Mouse (Mus musculus): ENCODE data around the gene Cd300c2.
"Not testable (repeated sequence)": the region's sequence is repeated elsewhere in the genome, so short reads cannot be mapped to it uniquely, and the experiment has no call there.

Gene Cd300c2

DNA sequence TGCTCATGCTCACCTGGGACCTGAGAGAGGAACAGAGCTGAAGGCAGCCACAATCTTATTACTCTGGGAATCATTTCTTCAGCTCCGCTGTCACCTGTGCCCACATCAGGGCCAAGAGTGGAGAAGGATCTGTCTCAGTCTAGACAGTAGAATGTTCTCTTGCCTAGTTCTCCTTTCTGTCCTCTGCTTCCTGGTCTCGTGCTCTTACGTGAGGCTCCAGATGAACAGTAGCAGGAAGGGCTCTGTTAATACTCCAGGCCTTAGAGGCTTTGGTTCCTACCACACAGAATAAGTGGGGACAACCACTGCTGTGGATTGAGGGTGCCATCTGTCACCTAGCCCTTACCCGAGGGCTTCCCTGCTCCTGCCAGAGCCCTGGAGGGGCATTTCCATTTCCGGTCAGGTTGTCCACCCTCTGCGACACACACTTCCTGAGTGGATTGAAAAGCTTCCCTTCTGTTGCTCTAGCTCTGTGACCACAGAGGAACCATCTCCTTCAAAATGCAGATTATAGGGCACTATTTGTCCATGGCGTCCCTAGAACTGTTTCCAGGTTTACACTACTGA, at the start of gene Cd300c2:
TSS of gene Cd300c2 (minus strand) at position 407 of the 567 bp plus-strand sequence.
- in situ Hi-C loops (cut with MboI, MseI), result loop anchor here (5.0 kb wide), 1 partner anchor 36 kb away; the partner anchor contains the start of gene Cd300ld5

DNA sequence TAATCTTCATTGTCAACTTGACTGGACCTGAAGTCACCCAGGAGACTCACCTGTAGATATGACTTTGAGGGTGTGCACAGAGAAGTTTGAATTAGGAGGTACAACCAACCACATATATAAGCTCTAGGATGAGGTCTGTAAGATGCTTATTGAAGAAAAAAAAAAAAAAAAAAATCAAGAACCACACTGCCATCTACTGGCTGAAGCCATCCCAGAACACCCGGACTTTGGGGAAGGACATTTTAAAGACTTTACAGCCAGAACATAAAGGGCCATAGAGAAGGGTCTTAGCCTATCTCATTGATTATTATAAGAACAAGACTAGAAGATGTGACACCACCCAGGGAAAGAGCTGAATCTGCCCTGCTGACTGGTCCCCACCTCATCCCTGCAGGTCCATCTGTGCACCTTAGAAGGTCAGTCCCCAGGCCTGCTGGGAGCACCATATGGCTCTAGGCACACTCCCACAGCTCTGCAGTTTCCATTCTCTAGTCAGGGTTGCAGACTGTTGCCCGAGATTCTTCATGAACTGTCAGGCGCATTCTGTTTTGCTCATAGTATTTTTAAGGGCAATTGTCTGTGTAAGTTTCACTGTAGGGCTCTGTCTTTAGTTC, 47.7 kb upstream of the Cd300c2 start:
- in situ Hi-C loops (cut with MboI, MseI), result no loop called here

DNA sequence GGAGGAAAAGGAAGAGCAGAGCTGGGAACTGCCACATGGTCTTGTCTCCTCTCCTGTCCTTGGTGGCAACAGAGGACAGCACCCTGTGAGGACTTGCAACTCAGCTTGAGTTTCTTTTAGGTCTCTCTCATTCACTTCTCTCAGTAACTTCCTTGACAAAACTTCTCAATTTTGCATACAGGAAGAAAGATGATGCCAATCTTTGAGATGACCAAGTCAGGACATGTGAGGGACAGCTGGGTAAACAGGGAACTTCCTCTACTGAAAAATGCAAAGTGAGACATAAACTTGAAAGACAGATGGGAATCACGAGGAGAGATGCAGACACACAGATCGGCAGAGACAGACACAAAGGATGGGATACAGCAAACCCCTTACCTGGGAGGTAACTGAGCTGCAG, 46.6 kb upstream of the Cd300c2 start, which contains the start of gene Cd300ld3:
TSS of gene Cd300ld3 (minus strand) at position 151 of the 400 bp plus-strand sequence.
- in situ Hi-C loops (cut with MboI, MseI), result no loop called here

DNA sequence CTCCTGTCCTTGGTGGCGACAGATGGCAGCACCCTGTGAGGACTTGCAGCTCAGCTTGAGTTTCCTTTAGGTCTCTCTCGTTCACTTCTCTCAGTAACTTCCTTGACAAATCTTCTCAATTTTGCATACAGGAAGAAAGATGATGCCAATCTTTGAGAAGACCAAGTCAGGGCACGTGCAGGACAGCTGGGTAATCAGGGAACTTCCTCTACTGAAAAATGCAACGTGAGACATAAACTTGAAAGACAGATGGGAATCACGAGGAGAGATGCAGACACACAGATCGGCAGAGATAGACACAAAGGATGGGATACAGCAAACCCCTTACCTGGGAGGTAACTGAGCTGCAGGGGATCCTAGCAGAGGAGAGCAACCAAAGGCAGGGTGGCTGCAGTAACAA, 36.0 kb upstream of the Cd300c2 start, which contains the start of gene Cd300ld5:
TSS of gene Cd300ld5 (minus strand) at position 101 of the 400 bp plus-strand sequence.
- in situ Hi-C loops (cut with MboI, MseI), result loop anchor here (5.0 kb wide), 1 partner anchor 35 kb away; the partner anchor contains the start of gene Cd300c2

DNA sequence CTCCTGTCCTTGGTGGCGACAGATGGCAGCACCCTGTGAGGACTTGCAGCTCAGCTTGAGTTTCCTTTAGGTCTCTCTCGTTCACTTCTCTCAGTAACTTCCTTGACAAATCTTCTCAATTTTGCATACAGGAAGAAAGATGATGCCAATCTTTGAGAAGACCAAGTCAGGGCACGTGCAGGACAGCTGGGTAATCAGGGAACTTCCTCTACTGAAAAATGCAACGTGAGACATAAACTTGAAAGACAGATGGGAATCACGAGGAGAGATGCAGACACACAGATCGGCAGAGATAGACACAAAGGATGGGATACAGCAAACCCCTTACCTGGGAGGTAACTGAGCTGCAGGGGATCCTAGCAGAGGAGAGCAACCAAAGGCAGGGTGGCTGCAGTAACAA, 25.2 kb upstream of the Cd300c2 start, which contains the start of gene Cd300ld4:
TSS of gene Cd300ld4 (minus strand) at position 101 of the 400 bp plus-strand sequence.
- in situ Hi-C loops (cut with MboI, MseI), result not testable (repeated sequence)

DNA sequence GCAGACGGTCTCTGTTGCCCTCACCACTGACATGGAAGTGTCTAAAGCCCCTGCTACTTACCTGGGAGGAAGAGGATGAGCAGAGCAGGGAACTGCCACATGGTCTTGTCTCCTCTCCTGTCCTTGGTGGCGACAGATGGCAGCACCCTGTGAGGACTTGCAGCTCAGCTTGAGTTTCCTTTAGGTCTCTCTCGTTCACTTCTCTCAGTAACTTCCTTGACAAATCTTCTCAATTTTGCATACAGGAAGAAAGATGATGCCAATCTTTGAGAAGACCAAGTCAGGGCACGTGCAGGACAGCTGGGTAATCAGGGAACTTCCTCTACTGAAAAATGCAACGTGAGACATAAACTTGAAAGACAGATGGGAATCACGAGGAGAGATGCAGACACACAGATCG, 14.4 kb upstream of the Cd300c2 start, which contains the start of gene Cd300ld2:
TSS of gene Cd300ld2 (minus strand) at position 101 of the 400 bp plus-strand sequence.
- in situ Hi-C loops (cut with MboI, MseI), result not testable (repeated sequence)

DNA sequence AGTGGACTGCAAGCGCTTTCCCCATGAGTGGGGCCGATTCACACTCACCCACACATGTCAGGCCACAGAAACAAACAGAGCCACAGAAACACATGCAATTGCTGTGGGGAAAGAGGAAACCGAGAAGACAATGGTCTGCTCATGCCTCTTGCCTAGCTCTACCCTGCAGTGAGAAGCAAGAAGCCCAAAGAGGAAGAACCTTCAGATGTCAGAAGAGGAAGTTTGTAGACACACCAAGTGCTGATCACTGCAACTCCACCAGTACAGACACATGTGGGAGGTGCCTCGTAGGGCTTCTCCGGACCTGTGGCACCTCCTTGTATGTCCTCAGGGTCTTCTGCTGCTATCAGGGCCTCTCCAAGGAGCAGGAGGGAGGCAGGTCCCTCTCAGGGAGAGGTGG, 2.4 kb upstream of the Cd300c2 start:
- in situ Hi-C loops (cut with MboI, MseI), result loop anchor here (5.0 kb wide), 1 partner anchor 33 kb away; the partner anchor contains the start of gene Cd300ld5

DNA sequence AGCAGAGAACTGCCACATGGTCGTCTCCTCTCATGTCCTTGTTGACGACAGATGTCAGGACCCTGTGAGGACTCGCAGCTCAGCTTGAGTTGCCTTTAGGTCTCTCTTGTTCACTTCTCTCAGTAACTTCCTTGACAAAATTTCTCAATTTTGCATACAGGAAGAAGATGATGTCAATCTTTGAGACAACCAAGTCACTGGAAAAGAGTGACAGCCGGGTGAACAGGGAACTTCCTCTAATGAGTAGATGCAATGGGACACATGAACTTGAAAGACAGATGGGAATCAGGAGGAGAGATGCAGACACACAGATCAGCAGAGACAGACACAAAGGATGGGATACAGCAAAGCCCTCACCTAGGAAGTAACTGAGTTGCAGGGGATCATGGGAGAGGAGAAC, 11.9 kb downstream of the Cd300c2 start, which contains the start of gene Cd300ld:
TSS of gene Cd300ld (minus strand) at position 130 of the 400 bp plus-strand sequence.
- in situ Hi-C loops (cut with MboI, MseI), result no loop called here

DNA sequence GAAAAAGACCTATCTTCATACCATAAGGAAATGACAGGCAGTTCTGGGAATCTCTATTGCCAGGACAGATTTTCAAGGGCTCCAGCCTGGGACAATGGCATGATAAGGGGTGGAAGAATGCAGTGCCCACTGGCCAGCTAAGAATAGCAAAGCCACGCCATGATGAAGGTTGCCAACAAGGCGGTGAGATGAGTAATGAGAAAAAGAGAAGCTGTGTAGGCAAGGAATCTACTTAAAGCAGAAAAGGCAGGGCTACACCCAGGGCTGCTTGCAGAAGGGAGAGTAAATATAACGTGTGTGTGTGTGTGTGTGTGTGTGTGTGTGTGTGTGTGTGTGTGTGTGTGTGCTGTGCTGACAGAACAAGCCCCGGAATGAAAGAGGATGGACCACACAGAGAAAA, 19.8 kb downstream of the Cd300c2 start:
- in situ Hi-C loops (cut with MboI, MseI), result no loop called here

DNA sequence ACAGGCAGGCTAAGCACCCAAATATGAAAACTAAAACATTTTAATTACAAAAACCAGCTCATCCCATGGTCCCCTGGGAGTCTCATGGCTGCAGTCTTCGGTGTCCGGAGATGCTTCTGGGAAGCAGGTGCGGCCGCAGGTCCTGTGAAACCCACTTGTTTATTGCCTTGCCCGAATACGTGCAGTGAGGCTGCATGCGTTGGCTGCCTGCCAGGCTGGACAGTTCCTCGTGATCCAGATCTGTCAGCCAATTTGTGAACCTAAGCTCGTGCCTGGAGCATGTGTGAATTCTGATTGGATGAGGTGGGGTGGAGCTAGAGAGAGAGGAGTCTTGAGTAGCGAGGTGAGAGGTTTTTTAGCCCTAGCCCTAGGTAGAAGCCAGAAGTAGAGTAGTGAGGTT, 29.0 kb downstream of the Cd300c2 start:
- in situ Hi-C loops (cut with MboI, MseI), result no loop called here

DNA sequence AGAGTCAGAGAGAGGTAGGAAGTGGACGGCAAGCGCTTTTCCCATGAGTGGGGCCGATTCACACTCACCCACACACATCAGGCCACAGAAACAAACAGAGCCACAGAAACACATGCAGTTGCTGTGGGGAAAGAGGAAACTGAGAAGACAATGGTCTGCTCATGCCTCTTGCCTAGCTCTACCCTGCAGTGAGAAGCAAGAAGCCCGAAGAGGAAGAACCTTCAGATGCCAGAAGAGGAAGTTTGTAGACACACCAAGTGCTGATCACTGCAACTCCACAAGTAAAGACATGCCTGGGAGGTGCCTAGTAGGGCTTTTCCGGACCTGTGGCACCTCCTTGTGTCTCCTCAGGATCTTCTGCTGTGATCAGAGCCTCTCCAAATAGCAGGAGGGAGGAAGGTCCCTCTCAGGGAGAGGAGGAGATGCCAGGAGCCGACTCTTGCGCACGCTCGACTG, 32.9 kb downstream of the Cd300c2 start, which contains the start of gene Cd300c:
TSS of gene Cd300c (minus strand) at position 406 of the 456 bp plus-strand sequence.
- in situ Hi-C loops (cut with MboI, MseI), result no loop called here

DNA sequence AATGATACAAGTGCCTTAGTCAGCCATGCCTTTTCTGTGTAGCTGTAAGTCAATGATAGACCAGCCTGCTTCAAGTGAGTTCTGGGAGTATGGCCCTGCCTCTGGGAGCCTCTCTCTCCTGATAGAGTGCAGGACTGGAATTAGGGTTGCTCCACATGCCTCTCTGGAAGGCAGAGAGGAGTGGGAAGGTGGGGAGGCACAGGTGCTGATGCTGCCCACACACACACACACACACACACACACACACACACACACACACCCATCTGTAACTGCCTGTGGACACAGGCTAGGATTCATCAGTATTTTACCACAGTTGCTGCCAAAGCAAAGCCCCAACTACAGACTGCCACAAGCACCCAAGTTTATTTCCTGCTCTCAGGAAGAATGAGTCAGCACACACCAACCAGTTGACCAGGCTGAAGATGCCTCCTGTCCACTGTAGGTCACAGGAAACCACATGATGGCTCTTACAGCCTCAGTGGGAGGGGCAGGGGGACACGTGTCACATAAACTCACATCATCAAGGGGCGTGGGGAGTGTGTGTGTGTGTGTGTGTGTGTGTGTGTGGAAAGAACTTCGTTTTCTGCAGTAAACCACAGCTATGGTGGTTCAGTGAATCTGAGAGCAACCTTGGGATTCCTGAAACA, 36.4 kb downstream of the Cd300c2 start:
- in situ Hi-C loops (cut with MboI, MseI), result no loop called here

DNA sequence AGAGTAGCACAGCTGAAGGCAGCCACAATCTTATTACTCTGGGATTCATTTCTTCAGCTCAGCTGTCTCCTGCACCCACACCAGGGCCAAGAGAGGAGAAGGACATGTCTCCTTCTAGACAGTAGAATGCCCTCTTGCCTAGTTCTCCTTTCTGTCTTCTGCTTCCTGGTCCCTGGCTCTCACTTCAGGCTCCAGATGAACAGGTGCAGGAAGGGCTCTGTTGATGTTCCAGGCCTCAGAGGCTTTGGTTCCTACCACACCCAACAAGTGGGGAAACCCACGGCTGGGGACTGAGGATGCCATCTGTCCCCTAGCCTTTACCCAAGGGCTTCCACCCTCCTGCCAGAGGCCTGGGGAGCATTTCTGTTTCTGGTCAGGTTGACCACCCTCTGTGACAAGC, 41.3 kb downstream of the Cd300c2 start:
- in situ Hi-C loops (cut with MboI, MseI), result no loop called here
